Mouse (Mus musculus): ENCODE data around the gene Eps15.

GRCm38 (mm10) chr4:109273586-109274240 is 6.4 kb upstream of the Eps15 start:
- no peak for TF ChIP-seq CTCF (IDR thresholded peaks at IDR 0.05; ENCODE audit: extremely low read depth, insufficient read depth, insufficient read length, insufficient replicate concordance)
- no peak for TF ChIP-seq POLR2A (IDR thresholded peaks at IDR 0.05; ENCODE audit: low read depth, low read length)
